Mouse (Mus musculus) forebrain, embryonic 11.5 days (tissue): Measurements from ENCODE around the gene Ccdc144b. TPM values are rescaled to one million over a fixed set of nuclear protein-coding genes. Genes with fewer than 3 reads are reported as not detected.

ENCODE experiments used
- ATAC-seq: fragments of 200-750 bp; cut with Nextera tagmentation; replicated peaks from 2 replicates; pipeline ENCODE4 v1.8.0; 2017; ENCODE audit warnings: moderate TSS enrichment; ENCODE audit not compliant: low FRiP score
- DNase-seq: peaks from one replicate; pipeline ENCODE4 v3.0.0-alpha.2; 2017; ENCODE audit warnings: low spot score
- H3K27ac ChIP-seq: fragments of 300-500 bp; sonication (generic); 2 replicates; pipeline ENCODE4 v1.5.1; 2014; ENCODE audit warnings: low read depth, low read length
- H3K27me3 ChIP-seq: fragments of 300-500 bp; sonication (generic); 2 replicates; pipeline ENCODE4 v1.6.1; 2014; ENCODE audit warnings: mild to moderate bottlenecking, low read length, mixed read lengths; ENCODE audit not compliant: control insufficient read depth, insufficient read depth
- H3K36me3 ChIP-seq: fragments of 300-500 bp; sonication (generic); 2 replicates; pipeline ENCODE4 v1.6.1; 2014; ENCODE audit warnings: mild to moderate bottlenecking, low read length, moderate library complexity, mixed read lengths; ENCODE audit not compliant: control insufficient read depth, insufficient read depth
- H3K4me1 ChIP-seq: fragments of 300-500 bp; sonication (generic); replicated peaks from 2 replicates; pipeline ENCODE4 v1.6.1; 2014; ENCODE audit warnings: low read length, mixed read lengths; ENCODE audit not compliant: control insufficient read depth, insufficient read depth
- H3K4me2 ChIP-seq: fragments of 300-500 bp; sonication (generic); 2 replicates; pipeline ENCODE4 v1.6.1; 2014; ENCODE audit warnings: low read depth, mild to moderate bottlenecking, low read length, moderate library complexity, mixed read lengths; ENCODE audit not compliant: severe bottlenecking
- H3K4me3 ChIP-seq: fragments of 300-500 bp; sonication (generic); 2 replicates; pipeline ENCODE4 v1.5.1; 2014; ENCODE audit warnings: low read depth, low read length
- H3K9ac ChIP-seq: fragments of 300-500 bp; sonication (generic); 2 replicates; pipeline ENCODE4 v1.6.1; 2014; ENCODE audit warnings: low read length
- H3K9me3 ChIP-seq: fragments of 300-500 bp; sonication (generic); 2 replicates; pipeline ENCODE4 v1.6.1; 2016; ENCODE audit warnings: low read length, mixed read lengths; ENCODE audit not compliant: control insufficient read depth
- WGBS: fragments of 180-500 bp; shearing (Covaris S2); extraction: QIAGEN DNeasy Blood & Tissue Kit; methylation state at CpG from one replicate; pipeline ENCODE4 v1.1.7; 2014; 5-methylcytosine and 5-hydroxymethylcytosine counted together
- polyA plus RNA-seq: library from polyadenylated mRNA; unstranded; fragments of >200 nt; fragmentation: Nextera tagmentation; extraction: Ambion mirVana; gene quantifications from 2 replicates; pipeline ENCODE4 v1.2.1, GENCODE M21; 2014

Gene Ccdc144b
- polyA plus RNA-seq, 1 experiment from 2014 or later = not detected

DNA sequence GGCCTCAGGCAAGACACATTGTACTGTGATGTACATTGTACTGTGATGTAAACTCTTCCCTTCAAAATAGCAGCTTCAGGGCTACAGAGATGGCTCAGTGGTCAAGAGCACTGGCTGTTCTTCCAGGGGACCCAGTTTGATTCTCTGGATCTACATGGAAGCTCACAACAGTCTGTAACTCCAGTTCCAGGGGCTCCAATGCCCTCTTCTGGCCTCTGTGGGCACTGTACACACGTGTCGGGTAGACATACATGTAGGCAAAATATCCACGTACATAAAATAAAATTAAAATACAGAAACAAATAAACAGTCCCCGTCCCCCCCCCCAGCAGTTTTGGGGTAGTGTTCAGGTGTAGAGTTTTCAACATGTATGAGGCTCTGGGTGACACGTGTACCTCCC, 90.4 kb downstream of the Ccdc144b start:
- Histone ChIP-seq H3K27me3 (no peaks in the 10 kb centered on the region), H3K9ac (no peak overlapping the region), H3K9me3 (no peaks in the 10 kb centered on the region), H3K4me1 (no peaks in the 10 kb centered on the region), H3K36me3 (no peaks in the 10 kb centered on the region; the same call in 1 of the 2 replicates), H3K4me3 (no peak overlapping the region), H3K27ac (no peak overlapping the region), H3K4me2 (no peak overlapping the region)
- no peak for ATAC-seq
- no peak for DNase-seq
- WGBS = 94% methylated on average over 5 of the region's 5 CpGs

Other genes starting within 250 kb of the Ccdc144b start
- 96.9 and 104 TPM in 2 replicates for gene Dcun1d1, start 116.1 kb downstream of the Ccdc144b start, polyA plus RNA-seq
- gene Mccc1, start 52.9 kb downstream of the Ccdc144b start, polyA plus RNA-seq = 34.2 and 36.3 TPM in 2 replicates
- 88.9 and 93.1 TPM in 2 replicates for gene Acad9, start 12.4 kb upstream of the Ccdc144b start, polyA plus RNA-seq
- 10.6 and 11.1 TPM in 2 replicates for gene D3Ertd254e, start 97.5 kb upstream of the Ccdc144b start, polyA plus RNA-seq
- gene Qrfpr, start 168.8 kb upstream of the Ccdc144b start, polyA plus RNA-seq = 0.29 and 0.31 TPM in 2 replicates